Mouse (Mus musculus) liver, postnatal 0 days (tissue): ENCODE results near the gene Dek. TPM values are rescaled to one million over a fixed set of nuclear protein-coding genes. Genes with fewer than 3 reads are reported as not detected.
A peak's percentile ranks its signal among the peaks of the same experiment; 100 is the strongest.

Experiments
- ATAC-seq: fragments of 200-750 bp; cut with Nextera tagmentation; 2 replicates; pipeline ENCODE4 v1.8.0; 2017; ENCODE audit warnings: mild to moderate bottlenecking, moderate library complexity
- DNase-seq: peaks from one replicate; pipeline ENCODE4 v3.0.0-alpha.2; 2016
- H3K27ac ChIP-seq: fragments of 300-500 bp; sonication (generic); 2 replicates; pipeline ENCODE4 v1.5.1; 2014; ENCODE audit warnings: antibody characterized with exemption, moderate library complexity, mild to moderate bottlenecking, low read depth
- H3K27me3 ChIP-seq: fragments of 300-500 bp; sonication (generic); 2 replicates; pipeline ENCODE4 v1.6.1; 2014; ENCODE audit warnings: low read length, control low read depth, mixed read lengths; ENCODE audit not compliant: insufficient read depth
- H3K36me3 ChIP-seq: fragments of 300-500 bp; sonication (generic); replicated peaks from 2 replicates; pipeline ENCODE4 v1.6.1; 2014; ENCODE audit warnings: mild to moderate bottlenecking, control low read depth, low read length, moderate library complexity, mixed read lengths; ENCODE audit not compliant: insufficient read depth
- H3K4me1 ChIP-seq: fragments of 300-500 bp; sonication (generic); 2 replicates; pipeline ENCODE4 v1.6.1; 2014; ENCODE audit warnings: antibody characterized with exemption, mild to moderate bottlenecking, control low read depth; ENCODE audit not compliant: insufficient read depth
- H3K4me2 ChIP-seq: fragments of 300-500 bp; sonication (generic); 2 replicates; pipeline ENCODE4 v1.6.1; 2014; ENCODE audit warnings: low read depth, mild to moderate bottlenecking, low read length, moderate library complexity, mixed read lengths
- H3K4me3 ChIP-seq: fragments of 300-500 bp; sonication (generic); 2 replicates; pipeline ENCODE4 v1.5.1; 2014; ENCODE audit warnings: low read depth, low read length
- H3K9ac ChIP-seq: fragments of 300-500 bp; sonication (generic); replicated peaks from 2 replicates; pipeline ENCODE4 v1.6.1; 2014; ENCODE audit warnings: mild to moderate bottlenecking, moderate library complexity
- H3K9me3 ChIP-seq: fragments of 300-500 bp; sonication (generic); 2 replicates; pipeline ENCODE4 v1.6.1; 2016; ENCODE audit warnings: mild to moderate bottlenecking, control low read depth, low read length, mixed read lengths
- CTCF ChIP-seq: sonication (generic); IDR thresholded peaks from 2 replicates; pipeline ENCODE4 v1.5.1; 2016; ENCODE audit warnings: antibody characterized with exemption, low read depth
- EP300 ChIP-seq: IDR thresholded peaks from 2 replicates; pipeline ENCODE4 v1.6.1; 2016; ENCODE audit warnings: antibody characterized with exemption, low read depth, mild to moderate bottlenecking
- WGBS: fragments of 180-500 bp; shearing (Covaris S2); extraction: QIAGEN DNeasy Blood & Tissue Kit; methylation state at CpG from one replicate; pipeline ENCODE4 v1.1.7; 2014; ENCODE audit not compliant: insufficient replicate concordance; 5-methylcytosine and 5-hydroxymethylcytosine counted together
- polyA plus RNA-seq: library from polyadenylated mRNA; unstranded; fragments of >200 nt; fragmentation: Nextera tagmentation; extraction: Ambion mirVana; gene quantifications from 2 replicates; pipeline ENCODE4 v1.2.1, GENCODE M21; 2015

Gene Dek
- polyA plus RNA-seq, 1 experiment from 2014 or later: 302 TPM

DNA sequence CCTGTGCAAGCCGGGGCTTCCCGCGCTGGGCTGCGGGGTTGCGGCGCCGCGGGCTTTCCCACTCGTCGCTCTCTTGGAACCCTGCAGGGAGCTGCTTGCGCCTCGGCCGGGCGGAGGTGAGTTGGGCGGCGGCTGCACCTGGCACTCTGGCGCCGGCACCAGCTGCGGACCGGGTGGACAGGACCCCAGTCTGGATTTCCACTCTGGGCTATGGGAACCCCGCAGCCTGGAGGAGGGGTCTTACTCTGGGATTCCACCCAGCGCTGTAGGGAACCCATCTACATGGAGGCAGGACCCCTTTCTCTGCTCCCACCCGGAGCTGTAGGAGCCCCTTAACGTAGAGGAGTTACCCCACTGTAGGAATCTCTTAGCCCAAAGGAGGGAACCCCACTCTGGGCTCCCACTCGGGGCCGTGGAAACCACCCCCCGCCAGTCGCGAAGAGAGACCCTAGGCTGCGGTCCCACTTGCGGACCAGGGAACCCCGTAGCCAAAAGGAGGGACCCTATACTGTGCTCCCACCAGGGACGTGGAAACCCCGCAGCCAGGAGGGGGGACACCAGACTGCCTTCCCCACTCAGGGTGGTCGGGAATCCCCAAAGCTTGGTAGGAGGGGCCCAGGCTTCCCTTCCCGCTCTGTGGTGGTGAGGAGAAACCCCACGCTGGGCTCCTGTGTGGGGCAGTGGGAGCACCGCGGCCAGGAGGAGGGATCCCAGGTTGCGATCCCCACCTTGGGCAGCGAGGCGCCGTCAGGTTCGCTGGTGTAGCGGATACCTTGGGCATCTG is 62.0 kb downstream of the Dek start:
- Histone ChIP-seq H3K9ac (peak overlapping the region; percentile 78), H3K4me3 (peak overlapping the region; percentile 91), H3K4me1 (peaks cover 16% of the 10 kb centered on the region), H3K36me3 (peaks cover 3% of the 10 kb centered on the region; the same call in 1 of the 2 replicates), H3K9me3 (no peaks in the 10 kb centered on the region), H3K27ac (peak overlapping the region; percentile 63), H3K27me3 (no peaks in the 10 kb centered on the region), H3K4me2 (peak overlapping the region; percentile 97)
- peak; percentile 23 for ATAC-seq
- WGBS: 1% methylated on average over 45 of the region's 45 CpGs
- TF ChIP-seq EP300 (no peak), CTCF (no peak)
- DNase-seq: peak; percentile 45

GRCm38 (mm10) chr13:47043030-47043680 is 62.8 kb downstream of the Dek start, which contains the start of gene Kdm1b:
Gene Kdm1b, plus strand, starts transcription at chr13:47043499.
- under 1% methylated on average over 45 of the region's 48 CpGs for WGBS
- Histone ChIP-seq H3K4me1 (peaks cover 16% of the 10 kb centered on the region), H3K9ac (peak within 1 kb of the TSS; percentile 78), H3K9me3 (no peaks in the 10 kb centered on the region), H3K27ac (peak within 1 kb of the TSS; percentile 69), H3K27me3 (no peaks in the 10 kb centered on the region), H3K4me3 (peak within 1 kb of the TSS; percentile 91), H3K4me2 (peak within 1 kb of the TSS; percentile 97), H3K36me3 (no peaks in the 10 kb centered on the region)
- DNase-seq (peak; percentile 98), ATAC-seq (peak; percentile 97)
- TF ChIP-seq EP300: no peak
- 0 out of 2 replicates have a peak, but pooled peaks have one; percentile 4 for TF ChIP-seq CTCF

DNA sequence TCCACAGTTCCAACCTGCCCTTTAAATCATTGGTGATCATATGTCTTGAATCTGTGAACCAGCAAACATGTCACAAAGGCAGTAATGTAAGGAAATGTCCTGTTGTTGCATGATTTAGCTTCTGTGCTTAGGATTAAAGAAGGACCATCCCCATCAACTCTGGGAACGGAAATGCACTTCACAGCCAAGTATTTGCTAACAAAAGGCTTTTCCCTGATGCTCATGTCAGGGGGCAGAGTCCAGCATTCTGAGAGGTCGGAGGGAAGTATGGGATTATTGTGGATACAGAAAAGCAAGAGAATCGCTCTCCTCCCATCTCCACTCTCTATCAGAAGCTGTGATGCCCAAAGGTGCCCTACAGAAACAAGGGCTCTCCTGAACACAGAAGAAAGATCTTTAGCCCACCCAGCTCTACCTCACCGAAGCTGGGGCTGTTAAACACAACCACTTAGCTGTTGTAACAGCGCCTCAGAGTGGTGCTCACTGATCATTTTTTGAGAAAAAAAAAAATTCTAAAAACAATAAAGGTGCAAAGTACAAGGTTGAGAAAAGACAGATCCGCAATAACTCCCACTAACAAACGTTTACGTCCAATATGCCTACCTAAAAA is 63.9 kb downstream of the Dek start:
- no peak overlapping the region for H3K9ac ChIP-seq
- 35% methylated on average over 8 of the region's 8 CpGs for WGBS
- H3K36me3 ChIP-seq: no peaks in the 10 kb centered on the region
- no peaks in the 10 kb centered on the region for H3K27me3 ChIP-seq
- no peaks in the 10 kb centered on the region for H3K9me3 ChIP-seq
- H3K4me1 ChIP-seq: peaks cover 10% of the 10 kb centered on the region
- ATAC-seq (no peak), DNase-seq (peak; percentile 19)
- H3K4me3 ChIP-seq: peak overlapping the region; percentile 91
- H3K27ac ChIP-seq: peak overlapping the region; percentile 69
- TF ChIP-seq CTCF: peak; percentile 21; the same call in 1 of the 2 replicates
- TF ChIP-seq EP300: no peak
- H3K4me2 ChIP-seq: peak overlapping the region; percentile 97

DNA sequence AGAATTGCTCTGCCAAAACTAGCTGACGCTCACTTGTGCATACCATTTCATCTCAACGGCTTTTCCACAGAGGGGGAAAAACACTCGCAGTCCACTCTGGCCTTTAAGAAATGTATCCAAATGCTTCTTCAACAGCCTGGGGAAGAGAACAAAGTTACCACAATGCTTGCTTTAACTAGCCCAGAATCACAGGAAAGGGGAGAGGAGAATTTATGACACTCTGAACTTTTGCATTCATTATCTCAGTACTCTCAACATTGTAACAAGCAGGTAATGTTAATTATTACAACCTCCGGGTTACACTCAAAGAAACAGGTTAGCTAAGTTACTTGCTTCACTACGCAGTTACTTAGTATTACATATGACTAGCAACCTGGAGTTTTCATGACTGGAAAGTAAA is 65.9 kb downstream of the Dek start:
- no peak overlapping the region for H3K4me2 ChIP-seq
- 81% methylated on average over 5 of the region's 5 CpGs for WGBS
- no peak overlapping the region for H3K27ac ChIP-seq
- ATAC-seq: no peak
- TF ChIP-seq EP300 (no peak), CTCF (no peak)
- H3K27me3 ChIP-seq: no peaks in the 10 kb centered on the region
- no peaks in the 10 kb centered on the region for H3K9me3 ChIP-seq
- H3K4me3 ChIP-seq: no peak overlapping the region
- no peaks in the 10 kb centered on the region for H3K36me3 ChIP-seq
- H3K9ac ChIP-seq: no peak overlapping the region
- no peak for DNase-seq
- H3K4me1 ChIP-seq: peaks cover 10% of the 10 kb centered on the region

DNA sequence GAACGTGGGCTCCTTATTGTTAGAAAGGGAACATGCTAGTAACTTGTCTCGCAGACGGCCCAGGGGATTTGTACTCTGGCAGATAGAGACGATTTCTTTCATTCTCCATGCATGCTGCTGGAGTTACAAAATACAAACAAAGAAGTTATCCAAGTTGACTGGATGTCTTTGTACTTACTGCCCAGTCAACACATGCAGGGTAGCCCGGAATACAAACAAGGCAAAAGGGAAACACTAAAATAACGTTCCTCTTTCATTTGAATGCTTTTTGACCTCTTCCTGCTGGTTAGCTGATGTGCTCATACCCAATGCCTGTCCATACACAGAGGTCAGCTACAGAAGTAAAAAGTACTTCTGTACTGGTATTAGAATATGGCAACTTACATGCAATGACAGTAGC is 68.1 kb downstream of the Dek start:
- ATAC-seq: no peak
- H3K9me3 ChIP-seq: no peaks in the 10 kb centered on the region
- no peak for DNase-seq
- H3K36me3 ChIP-seq: no peaks in the 10 kb centered on the region; the same call in 1 of the 2 replicates
- H3K9ac ChIP-seq: no peak overlapping the region
- H3K4me2 ChIP-seq: no peak overlapping the region
- WGBS: 61% methylated on average over 6 of the region's 6 CpGs
- H3K4me3 ChIP-seq: no peak overlapping the region
- H3K4me1 ChIP-seq: no peaks in the 10 kb centered on the region
- no peak overlapping the region for H3K27ac ChIP-seq
- H3K27me3 ChIP-seq: no peaks in the 10 kb centered on the region
- TF ChIP-seq EP300 (no peak), CTCF (no peak)

Other genes with a start within 250 kb of the Dek start
- 4.9 and 5.4 TPM in 2 replicates for gene Kif13a, start 176.3 kb downstream of the Dek start, polyA plus RNA-seq
- gene Nhlrc1, start 91.4 kb downstream of the Dek start, polyA plus RNA-seq: 0.95 TPM in 2 replicates
- 4.0 and 4.6 TPM in 2 replicates for gene Kdm1b, start 62.7 kb downstream of the Dek start, polyA plus RNA-seq
- gene Tpmt, start 61.5 kb downstream of the Dek start, polyA plus RNA-seq: 26.7 and 28.4 TPM in 2 replicates
- 4.3 and 6.3 TPM in 2 replicates for gene Rnf144b, start 16.5 kb upstream of the Dek start, polyA plus RNA-seq